Mouse (Mus musculus) intestine, postnatal 0 days (tissue): ENCODE results near the gene Gtpbp10. TPM values are rescaled to one million over a fixed set of nuclear protein-coding genes. Genes with fewer than 3 reads are reported as not detected.

Experiments
- ATAC-seq: fragments of 200-750 bp; cut with Nextera tagmentation; 2 replicates; pipeline ENCODE4 v1.8.0; 2017; ENCODE audit warnings: mild to moderate bottlenecking, moderate TSS enrichment, moderate library complexity
- H3K27ac ChIP-seq: fragments of 300-500 bp; sonication (generic); 2 replicates; pipeline ENCODE4 v1.5.1; 2014; ENCODE audit warnings: mild to moderate bottlenecking, low read depth, low read length, moderate library complexity
- H3K27me3 ChIP-seq: fragments of 300-500 bp; sonication (generic); replicated peaks from 2 replicates; pipeline ENCODE4 v1.6.1; 2014; ENCODE audit warnings: low read length, mixed read lengths; ENCODE audit not compliant: control insufficient read depth, insufficient read depth
- H3K36me3 ChIP-seq: fragments of 300-500 bp; sonication (generic); 2 replicates; pipeline ENCODE4 v1.6.1; 2014; ENCODE audit warnings: mild to moderate bottlenecking, moderate library complexity; ENCODE audit not compliant: control insufficient read depth, insufficient read depth
- H3K4me1 ChIP-seq: fragments of 300-500 bp; sonication (generic); replicated peaks from 2 replicates; pipeline ENCODE4 v1.6.1; 2014; ENCODE audit warnings: antibody characterized with exemption, low read length, mixed read lengths; ENCODE audit not compliant: control insufficient read depth, insufficient read depth
- H3K4me2 ChIP-seq: fragments of 300-500 bp; sonication (generic); replicated peaks from 2 replicates; pipeline ENCODE4 v1.6.1; 2014; ENCODE audit warnings: low read depth, mild to moderate bottlenecking, moderate library complexity
- H3K4me3 ChIP-seq: fragments of 300-500 bp; sonication (generic); 2 replicates; pipeline ENCODE4 v1.5.1; 2014; ENCODE audit warnings: low read depth, low read length
- H3K9ac ChIP-seq: fragments of 300-500 bp; sonication (generic); 2 replicates; pipeline ENCODE4 v1.6.1; 2014; ENCODE audit warnings: mild to moderate bottlenecking, low read depth, low read length
- H3K9me3 ChIP-seq: fragments of 300-500 bp; sonication (generic); 2 replicates; pipeline ENCODE4 v1.6.1; 2016; ENCODE audit warnings: mixed run types; ENCODE audit not compliant: control insufficient read depth
- CTCF ChIP-seq: sonication (generic); IDR thresholded peaks from 2 replicates; pipeline ENCODE4 v1.5.1; 2016; ENCODE audit warnings: low read depth, mild to moderate bottlenecking, control low read depth, antibody characterized with exemption, moderate library complexity
- WGBS: fragments of 180-500 bp; shearing (Covaris S2); extraction: QIAGEN DNeasy Blood & Tissue Kit; methylation state at CpG from one replicate; pipeline ENCODE4 v1.1.7; 2014; 5-methylcytosine and 5-hydroxymethylcytosine counted together
- polyA plus RNA-seq: library from polyadenylated mRNA; unstranded; fragments of >200 nt; fragmentation: Nextera tagmentation; extraction: Ambion mirVana; gene quantifications from 2 replicates; pipeline ENCODE4 v1.2.1, GENCODE M21; 2015

Gtpbp10 gene
- polyA plus RNA-seq, 1 experiment from 2014 or later: 12.7 TPM

- Histone ChIP-seq H3K9me3 (no peaks in the 10 kb centered on the region), H3K4me3 (no peak overlapping the region), H3K27ac (no peak overlapping the region), H3K36me3 (peaks cover 12% of the 10 kb centered on the region), H3K9ac (no peak overlapping the region), H3K4me2 (no peak overlapping the region), H3K27me3 (no peaks in the 10 kb centered on the region), H3K4me1 (no peaks in the 10 kb centered on the region)
- no peak for ATAC-seq
- no peak for TF ChIP-seq CTCF
- 86% methylated on average over 13 of the region's 13 CpGs for WGBS
Observed at GRCm38 (mm10) chr5:5504456-5504855, 54.9 kb downstream of the Gtpbp10 start.

GRCm38 (mm10) chr5:5503381-5503780, 56.0 kb downstream of the Gtpbp10 start:
- TF ChIP-seq CTCF: no peak
- no peak overlapping the region for H3K4me2 ChIP-seq
- no peak overlapping the region for H3K9ac ChIP-seq
- H3K4me3 ChIP-seq: no peak overlapping the region
- no peaks in the 10 kb centered on the region for H3K4me1 ChIP-seq
- H3K27ac ChIP-seq: no peak overlapping the region
- H3K27me3 ChIP-seq: no peaks in the 10 kb centered on the region
- peaks cover 12% of the 10 kb centered on the region for H3K36me3 ChIP-seq
- 83% methylated on average over 4 of the region's 4 CpGs for WGBS
- no peaks in the 10 kb centered on the region for H3K9me3 ChIP-seq
- no peak for ATAC-seq

- Histone ChIP-seq H3K4me3 (no peak overlapping the region), H3K27me3 (no peaks in the 10 kb centered on the region), H3K36me3 (peaks cover 4% of the 10 kb centered on the region), H3K9ac (no peak overlapping the region), H3K4me1 (no peaks in the 10 kb centered on the region), H3K27ac (no peak overlapping the region), H3K4me2 (no peak overlapping the region), H3K9me3 (no peaks in the 10 kb centered on the region)
- no peak for TF ChIP-seq CTCF
- 74% methylated on average over 2 of the region's 2 CpGs for WGBS
- ATAC-seq: no peak
Observed at GRCm38 (mm10) chr5:5501583-5501982, 57.8 kb downstream of the Gtpbp10 start.

GRCm38 (mm10) chr5:5496393-5496792, 62.9 kb downstream of the Gtpbp10 start:
- Histone ChIP-seq H3K27ac (no peak overlapping the region), H3K9ac (no peak overlapping the region), H3K36me3 (no peaks in the 10 kb centered on the region), H3K4me3 (no peak overlapping the region), H3K9me3 (no peaks in the 10 kb centered on the region), H3K27me3 (no peaks in the 10 kb centered on the region), H3K4me2 (no peak overlapping the region), H3K4me1 (no peaks in the 10 kb centered on the region)
- no peak for TF ChIP-seq CTCF
- WGBS: 59% methylated on average over 3 of the region's 3 CpGs
- no peak for ATAC-seq

- Histone ChIP-seq H3K9me3 (no peaks in the 10 kb centered on the region), H3K27me3 (no peaks in the 10 kb centered on the region), H3K4me2 (no peak overlapping the region), H3K36me3 (no peaks in the 10 kb centered on the region), H3K4me3 (no peak overlapping the region), H3K4me1 (no peaks in the 10 kb centered on the region), H3K9ac (no peak overlapping the region), H3K27ac (no peak overlapping the region)
- 50% methylated on average over 4 of the region's 4 CpGs for WGBS
- 0 out of 2 replicates have a peak, but pooled peaks have one; percentile 38 for ATAC-seq
- TF ChIP-seq CTCF: no peak
Observed at GRCm38 (mm10) chr5:5495042-5495441, 64.3 kb downstream of the Gtpbp10 start.

- no peak overlapping the region for H3K9ac ChIP-seq
- ATAC-seq: no peak
- peak; percentile 87 for TF ChIP-seq CTCF
- no peaks in the 10 kb centered on the region for H3K36me3 ChIP-seq
- no peaks in the 10 kb centered on the region for H3K27me3 ChIP-seq
- no peak overlapping the region for H3K27ac ChIP-seq
- H3K9me3 ChIP-seq: no peaks in the 10 kb centered on the region
- H3K4me2 ChIP-seq: peak overlapping the region; percentile 30; the same call in 1 of the 2 replicates
- H3K4me1 ChIP-seq: no peaks in the 10 kb centered on the region
- 33% methylated on average over 16 of the region's 16 CpGs for WGBS
- H3K4me3 ChIP-seq: no peak overlapping the region
Observed at GRCm38 (mm10) chr5:5494269-5495005, 64.9 kb downstream of the Gtpbp10 start.
